Mouse (Mus musculus): ENCODE measurements around the gene Myo1g. TPM values are rescaled to one million over a fixed set of nuclear protein-coding genes. Genes with fewer than 3 reads are reported as not detected.
A peak's percentile ranks its signal among the peaks of the same experiment; 100 is the strongest.

Gene Myo1g
- polyA plus RNA-seq, 1 experiment from 2014 or later: 1.0 TPM

GRCm38 (mm10) chr11:6549770-6550169 is 29.0 kb upstream of the Myo1g start:
- H3K36me3 ChIP-seq: peaks cover 10% of the 10 kb centered on the region; the same call in 1 of the 2 replicates
- H3K9ac ChIP-seq: no peak overlapping the region
- no peak overlapping the region for H3K4me3 ChIP-seq
- no peak overlapping the region for H3K4me2 ChIP-seq (replicated peaks)
- ATAC-seq (ENCODE audit: low FRiP score, low read depth): no peak
- H3K9me3 ChIP-seq: no peaks in the 10 kb centered on the region
- no peak overlapping the region for H3K27ac ChIP-seq
- WGBS: 96% methylated on average over 2 of the region's 2 CpGs
- peaks cover 10% of the 10 kb centered on the region for H3K4me1 ChIP-seq
- no peaks in the 10 kb centered on the region for H3K27me3 ChIP-seq (replicated peaks)

GRCm38 (mm10) chr11:6547696-6548325 is 27.0 kb upstream of the Myo1g start:
- ATAC-seq (ENCODE audit: low FRiP score, low read depth): no peak
- H3K9ac ChIP-seq: peak overlapping the region; percentile 93

GRCm38 (mm10) chr11:6547037-6547680 is 26.4 kb upstream of the Myo1g start:
- peak overlapping the region; percentile 93 for H3K9ac ChIP-seq
- H3K4me1 ChIP-seq: peaks cover 10% of the 10 kb centered on the region
- ATAC-seq (ENCODE audit: low FRiP score, low read depth): peak; percentile 73
- H3K4me2 ChIP-seq (replicated peaks): peak overlapping the region; percentile 68
- peak overlapping the region; percentile 90 for H3K27ac ChIP-seq
- 1% methylated on average over 34 of the region's 41 CpGs for WGBS
- peaks cover 4% of the 10 kb centered on the region; the same call in 1 of the 2 replicates for H3K36me3 ChIP-seq
- H3K4me3 ChIP-seq: peak overlapping the region; percentile 91
- no peaks in the 10 kb centered on the region for H3K9me3 ChIP-seq
- H3K27me3 ChIP-seq (replicated peaks): no peaks in the 10 kb centered on the region

More at GRCm38 (mm10) chr11:6547696-6548325, 27.0 kb upstream of the Myo1g start:
- peak overlapping the region; percentile 91 for H3K4me3 ChIP-seq
- 31% methylated on average over 6 of the region's 6 CpGs for WGBS
- H3K27ac ChIP-seq: no peak overlapping the region
- H3K27me3 ChIP-seq (replicated peaks): no peaks in the 10 kb centered on the region
- no peaks in the 10 kb centered on the region for H3K9me3 ChIP-seq
- peak overlapping the region; percentile 68 for H3K4me2 ChIP-seq (replicated peaks)
- peaks cover 10% of the 10 kb centered on the region for H3K4me1 ChIP-seq
- H3K36me3 ChIP-seq: peaks cover 7% of the 10 kb centered on the region; the same call in 1 of the 2 replicates

GRCm38 (mm10) chr11:6546205-6547013 is 25.6 kb upstream of the Myo1g start, which contains the start of gene Ccm2:
Ccm2 (plus strand) TSS chr11:6546887.
- Histone ChIP-seq H3K36me3 (0 out of 2 replicates have a peak, but pooled peaks cover 4% of the 10 kb centered on the region), H3K27ac (peak within 1 kb of the TSS; percentile 90), H3K27me3 (replicated peaks) (no peaks in the 10 kb centered on the region), H3K4me2 (replicated peaks) (peak within 1 kb of the TSS; percentile 68), H3K4me3 (peak within 1 kb of the TSS; percentile 91), H3K9ac (peak within 1 kb of the TSS; percentile 93), H3K4me1 (peaks cover 10% of the 10 kb centered on the region), H3K9me3 (no peaks in the 10 kb centered on the region)
- peak; percentile 97 for ATAC-seq (ENCODE audit: low FRiP score, low read depth)
- WGBS: 1% methylated on average over 46 of the region's 57 CpGs

- peak overlapping the region; percentile 90 for H3K27ac ChIP-seq
- H3K4me3 ChIP-seq: peak overlapping the region; percentile 91
- peak overlapping the region; percentile 93 for H3K9ac ChIP-seq
- ATAC-seq (ENCODE audit: low FRiP score, low read depth): 0 out of 2 replicates have a peak, but pooled peaks have one; percentile 1
- no peaks in the 10 kb centered on the region for H3K9me3 ChIP-seq
- peaks cover 10% of the 10 kb centered on the region for H3K4me1 ChIP-seq
- WGBS: 27% methylated on average over 3 of the region's 3 CpGs
- peak overlapping the region; percentile 68 for H3K4me2 ChIP-seq (replicated peaks)
- no peaks in the 10 kb centered on the region for H3K27me3 ChIP-seq (replicated peaks)
- H3K36me3 ChIP-seq: 0 out of 2 replicates have a peak, but pooled peaks cover under 1% of the 10 kb centered on the region
These were observed 25.1 kb upstream of the Myo1g start for GRCm38 (mm10) chr11:6545857-6546192.

GRCm38 (mm10) chr11:6545186-6545856 is 24.6 kb upstream of the Myo1g start:
- 94% methylated on average over 4 of the region's 4 CpGs for WGBS
- H3K4me2 ChIP-seq (replicated peaks): peak overlapping the region; percentile 68

GRCm38 (mm10) chr11:6544683-6545082 is 23.9 kb upstream of the Myo1g start:
- Histone ChIP-seq H3K36me3 (no peaks in the 10 kb centered on the region), H3K4me1 (peaks cover 10% of the 10 kb centered on the region), H3K4me2 (replicated peaks) (no peak overlapping the region), H3K27me3 (replicated peaks) (no peaks in the 10 kb centered on the region), H3K9ac (no peak overlapping the region), H3K27ac (no peak overlapping the region), H3K9me3 (no peaks in the 10 kb centered on the region), H3K4me3 (no peak overlapping the region)
- 89% methylated on average over 3 of the region's 3 CpGs for WGBS
- ATAC-seq (ENCODE audit: low FRiP score, low read depth): no peak

More at GRCm38 (mm10) chr11:6545186-6545856, 24.6 kb upstream of the Myo1g start:
- no peak for ATAC-seq (ENCODE audit: low FRiP score, low read depth)
- no peak overlapping the region for H3K4me3 ChIP-seq
- no peaks in the 10 kb centered on the region for H3K27me3 ChIP-seq (replicated peaks)
- H3K4me1 ChIP-seq: peaks cover 10% of the 10 kb centered on the region
- H3K27ac ChIP-seq: no peak overlapping the region
- H3K9me3 ChIP-seq: no peaks in the 10 kb centered on the region
- no peak overlapping the region for H3K9ac ChIP-seq
- no peaks in the 10 kb centered on the region for H3K36me3 ChIP-seq

- Histone ChIP-seq H3K9ac (no peak overlapping the region), H3K9me3 (no peaks in the 10 kb centered on the region), H3K27ac (no peak overlapping the region), H3K4me1 (peaks cover 8% of the 10 kb centered on the region), H3K4me3 (no peak overlapping the region), H3K36me3 (peaks cover 10% of the 10 kb centered on the region), H3K27me3 (replicated peaks) (no peaks in the 10 kb centered on the region), H3K4me2 (replicated peaks) (no peak overlapping the region)
- 87% methylated on average over 3 of the region's 3 CpGs for whole genome bisulfite sequencing
- no peak for ATAC-seq (ENCODE audit: low FRiP score, low read depth)
These were observed 10.0 kb upstream of the Myo1g start for GRCm38 (mm10) chr11:6530746-6531145.

GRCm38 (mm10) chr11:6529961-6530360 is 9.2 kb upstream of the Myo1g start:
- no peaks in the 10 kb centered on the region for H3K9me3 ChIP-seq
- peaks cover 11% of the 10 kb centered on the region for H3K4me1 ChIP-seq
- H3K27me3 ChIP-seq (replicated peaks): no peaks in the 10 kb centered on the region
- no peak overlapping the region for H3K4me3 ChIP-seq
- ATAC-seq (ENCODE audit: low FRiP score, low read depth): no peak
- 93% methylated on average over 8 of the region's 8 CpGs for WGBS
- no peak overlapping the region for H3K4me2 ChIP-seq (replicated peaks)
- peaks cover 17% of the 10 kb centered on the region for H3K36me3 ChIP-seq
- no peak overlapping the region for H3K27ac ChIP-seq
- H3K9ac ChIP-seq: no peak overlapping the region

- H3K27me3 ChIP-seq (replicated peaks): no peaks in the 10 kb centered on the region
- H3K4me1 ChIP-seq: peaks cover 11% of the 10 kb centered on the region
- H3K9me3 ChIP-seq: no peaks in the 10 kb centered on the region
- H3K9ac ChIP-seq: peak overlapping the region; percentile 69
- peak overlapping the region; percentile 92 for H3K4me2 ChIP-seq (replicated peaks)
- H3K27ac ChIP-seq: peak overlapping the region; percentile 62; the same call in 1 of the 2 replicates
- H3K36me3 ChIP-seq: peaks cover 26% of the 10 kb centered on the region
- peak; percentile 93 for ATAC-seq (ENCODE audit: low FRiP score, low read depth)
- WGBS: under 1% methylated on average over 51 of the region's 51 CpGs
- H3K4me3 ChIP-seq: peak overlapping the region; percentile 60
These were observed 7.6 kb upstream of the Myo1g start for GRCm38 (mm10) chr11:6528186-6529006.

Data from neural tube, embryonic 12.5 days (tissue).